31 mouse cellular contexts compared by ENCODE assay signal in the genomic region with DNA sequence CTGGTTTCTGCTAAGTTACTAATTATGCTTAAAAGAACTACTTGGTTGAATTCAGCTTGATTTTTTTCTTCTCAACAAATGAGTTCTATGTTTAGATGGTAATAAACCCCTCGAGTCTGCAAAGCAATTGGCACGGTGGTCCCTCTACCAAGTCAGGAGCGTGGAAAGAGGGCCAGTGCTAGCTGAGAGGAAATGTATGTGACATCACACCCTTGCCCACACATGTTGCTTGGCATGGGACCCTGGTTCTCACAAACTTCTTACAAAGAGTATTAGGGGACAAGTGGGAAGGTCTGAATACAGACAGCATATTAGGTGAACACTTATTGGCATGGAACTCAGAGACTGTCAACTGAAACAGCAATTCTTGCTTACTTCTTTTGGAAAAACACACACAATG. TPM values are rescaled to one million over a fixed set of nuclear protein-coding genes. Genes with fewer than 3 reads are reported as not detected.
A peak's percentile ranks its signal among the peaks of the same experiment; 100 is the strongest.
DNase-seq lines count a peak whose midpoint lies in the region; ATAC-seq and TF ChIP-seq lines count a peak whose summit lies in the region.
"Had no signal": no experiment of that assay in that cellular context is flagged by ENCODE, and none has a peak within 500 bp of the region (broad histone marks: within the 10 kb centered on the region; RNA-seq: fewer than 3 reads in every experiment).

No protein-coding gene starts in this region.

- no peak overlapping the region for H3K4me2 ChIP-seq in forebrain, embryonic 13.5 days
- no peak overlapping the region for H3K4me2 ChIP-seq in forebrain, embryonic 12.5 days
- no peak overlapping the region for H3K4me2 ChIP-seq in hindbrain, embryonic 13.5 days
- H3K4me2 ChIP-seq: embryonic facial prominence, embryonic 15.5 days; heart, embryonic 11.5 days; hindbrain, embryonic 14.5 days had no signal

- peaks cover 18% of the 10 kb centered on the region for H3K27me3 ChIP-seq in forebrain, embryonic 13.5 days
- H3K27me3 ChIP-seq in forebrain, embryonic 12.5 days = peaks cover 31% of the 10 kb centered on the region
- H3K27me3 ChIP-seq in hindbrain, embryonic 13.5 days = peaks cover 57% of the 10 kb centered on the region
- H3K27me3 ChIP-seq: CH12.LX; embryonic facial prominence, embryonic 15.5 days had no signal

- DNase-seq in heart, adult 11 months = peak; percentile 22
- no peak for DNase-seq in heart, postnatal 10 days
- peak; percentile 82 for DNase-seq in brain, embryonic 14.5 days (ENCODE audit: low read depth)
- no peak for DNase-seq in urinary bladder, postnatal 4 days (ENCODE audit: low spot score in 2 of 2)
- DNase-seq: adrenal gland, postnatal 10 days; adrenal gland, postnatal 36 days; B cell, adult 2 months; embryo, embryonic 11 days; gastrocnemius, postnatal 10 days; gastrocnemius, postnatal 36 days; heart, postnatal 36 days; kidney, adult 18-20 months had no signal

- H3K27ac ChIP-seq in forebrain, embryonic 13.5 days = no peak overlapping the region
- no peak overlapping the region for H3K27ac ChIP-seq in forebrain, embryonic 12.5 days
- H3K27ac ChIP-seq in hindbrain, embryonic 13.5 days = no peak overlapping the region
- H3K27ac ChIP-seq: embryonic facial prominence, embryonic 15.5 days; hindbrain, embryonic 10.5 days; hindbrain, embryonic 14.5 days; hindbrain, postnatal 0 days had no signal

- no peak for TF ChIP-seq CTCF in brain, embryonic 14.5 days (IDR thresholded peaks at IDR 0.05; ENCODE audit: borderline replicate concordance, extremely low read depth, insufficient read depth, insufficient read length)

- no peak overlapping the region for H3K4me3 ChIP-seq in forebrain, embryonic 13.5 days
- H3K4me3 ChIP-seq in forebrain, embryonic 12.5 days (replicated peaks) = no peak overlapping the region
- H3K4me3 ChIP-seq in hindbrain, embryonic 13.5 days = no peak overlapping the region
- H3K4me3 ChIP-seq: embryonic facial prominence, embryonic 15.5 days; hindbrain, embryonic 10.5 days had no signal

- peak; percentile 66 for ATAC-seq in forebrain, embryonic 13.5 days
- ATAC-seq in forebrain, embryonic 12.5 days (ENCODE audit: low FRiP score) = no peak
- no peak for ATAC-seq in hindbrain, embryonic 13.5 days (ENCODE audit: low FRiP score)
- ATAC-seq: inflammation-experienced regulatory T-cells, adult 6 months; intestine, embryonic 16.5 days; Patski had no signal

- no peak overlapping the region for H3K9ac ChIP-seq in forebrain, embryonic 13.5 days
- no peak overlapping the region for H3K9ac ChIP-seq in forebrain, embryonic 12.5 days
- H3K9ac ChIP-seq in hindbrain, embryonic 13.5 days = no peak overlapping the region
- H3K9ac ChIP-seq: embryonic facial prominence, embryonic 15.5 days; hindbrain, embryonic 14.5 days had no signal

- intact Hi-C loops in heart, postnatal 10 days (cut with DNase I) = no loop called here

- WGBS in forebrain, embryonic 13.5 days = 60% methylated on average over 3 of the region's 3 CpGs
- 74% methylated on average over 3 of the region's 3 CpGs for WGBS in forebrain, embryonic 12.5 days
- 87% methylated on average over 3 of the region's 3 CpGs for WGBS in hindbrain, embryonic 13.5 days

- no peak for TF ChIP-seq POLR2A in brain, embryonic 14.5 days (IDR thresholded peaks at IDR 0.05; ENCODE audit: borderline replicate concordance, extremely low read depth, insufficient read depth, insufficient read length, poor library complexity, severe bottlenecking)

- no peaks in the 10 kb centered on the region for H3K36me3 ChIP-seq in forebrain, embryonic 13.5 days (ENCODE audit: poor library complexity, severe bottlenecking)
- no peaks in the 10 kb centered on the region for H3K36me3 ChIP-seq in forebrain, embryonic 12.5 days (replicated peaks)
- H3K36me3 ChIP-seq in hindbrain, embryonic 13.5 days = peaks cover 7% of the 10 kb centered on the region; the same call in 1 of the 2 replicates
- H3K36me3 ChIP-seq: embryonic facial prominence, embryonic 15.5 days; G1E; hindbrain, embryonic 10.5 days had no signal

- H3K4me1 ChIP-seq in forebrain, embryonic 13.5 days = peaks cover 9% of the 10 kb centered on the region; the same call in 1 of the 2 replicates
- no peaks in the 10 kb centered on the region for H3K4me1 ChIP-seq in forebrain, embryonic 12.5 days
- H3K4me1 ChIP-seq in hindbrain, embryonic 13.5 days (replicated peaks) = no peaks in the 10 kb centered on the region
- H3K4me1 ChIP-seq: embryonic facial prominence, embryonic 15.5 days; hindbrain, embryonic 10.5 days had no signal

- H3K9me3 ChIP-seq in forebrain, embryonic 13.5 days (replicated peaks) = no peaks in the 10 kb centered on the region
- H3K9me3 ChIP-seq in forebrain, embryonic 12.5 days = no peaks in the 10 kb centered on the region
- no peaks in the 10 kb centered on the region for H3K9me3 ChIP-seq in hindbrain, embryonic 13.5 days
- H3K9me3 ChIP-seq: embryonic facial prominence, embryonic 15.5 days; G1E; hindbrain, embryonic 10.5 days had no signal

RNA-seq across cellular contexts. Expression of a gene that starts 56.7 kb away (rescaled TPM):
- 56.3 and 65.2 TPM in 2 replicates for polyA plus RNA-seq in forebrain, embryonic 13.5 days (2015; fragmentation: Nextera tagmentation; extraction: Ambion mirVana)
- polyA plus RNA-seq in forebrain, embryonic 12.5 days (2016; fragmentation: Nextera tagmentation; extraction: Ambion mirVana) = 46.8 and 52.6 TPM in 2 replicates
- not detected for total RNA-seq in heart, postnatal 10 days (2021)
- polyA plus RNA-seq in brain, embryonic 14.5 days (2012; rRNA removed) = 16.5 and 79.1 TPM in 2 replicates
- polyA plus RNA-seq in hindbrain, embryonic 13.5 days (2015; fragmentation: Nextera tagmentation; extraction: Ambion mirVana) = 0.10 and 0.74 TPM in 2 replicates
- total RNA-seq: adrenal gland, adult 18-20 months; adrenal gland, postnatal 10 days; adrenal gland, postnatal 36 days; CH12.LX; gastrocnemius, adult 18-20 months; gastrocnemius, postnatal 10 days; gastrocnemius, postnatal 36 days; granulocyte monocyte progenitor cell, adult 5-6 weeks; heart, adult 8-10 months; heart, postnatal 36 days had no signal
- polyA plus RNA-seq: G1E; heart, embryonic 14.5 days; heart, postnatal 0 days; hindbrain, embryonic 14.5 days; hindbrain, postnatal 0 days; inflammation-experienced regulatory T-cells, adult 6 months; intestine, embryonic 16.5 days; Patski had no signal

Comparison
In these comparisons a context has a peak if more than half of its experiments do, and no peak if none do; other contexts are left out.
1. DNase-seq: peak in heart, adult 11 months (single experiment) and brain, embryonic 14.5 days (single experiment); none in heart, postnatal 10 days (0 of 2) and urinary bladder, postnatal 4 days (0 of 2).
2. RNA of a gene that starts 56.7 kb away (polyA plus RNA-seq): 56.3 to 65.2 TPM in forebrain, embryonic 13.5 days, 46.8 to 52.6 TPM in forebrain, embryonic 12.5 days and 16.5 to 79.1 TPM in brain, embryonic 14.5 days; 0.10 to 0.74 TPM in hindbrain, embryonic 13.5 days; every median in the first group is over 10 times any median in the second.